Mouse (Mus musculus) midbrain, embryonic 13.5 days (tissue): ENCODE results near the gene Ppa2. TPM values are rescaled to one million over a fixed set of nuclear protein-coding genes. Genes with fewer than 3 reads are reported as not detected.

ENCODE experiments used
- ATAC-seq: fragments of 200-750 bp; cut with Nextera tagmentation; 2 replicates; pipeline ENCODE4 v1.8.0; 2017; ENCODE audit warnings: mild to moderate bottlenecking, moderate TSS enrichment, moderate library complexity
- H3K27ac ChIP-seq: fragments of 300-500 bp; sonication (generic); 2 replicates; pipeline ENCODE4 v1.5.1; 2015; ENCODE audit warnings: inconsistent platforms, mild to moderate bottlenecking, moderate library complexity
- H3K27me3 ChIP-seq: fragments of 300-500 bp; sonication (generic); 2 replicates; pipeline ENCODE4 v1.6.1; 2015; ENCODE audit warnings: mild to moderate bottlenecking, inconsistent platforms
- H3K36me3 ChIP-seq: fragments of 300-500 bp; sonication (generic); 2 replicates; pipeline ENCODE4 v1.6.1; 2015; ENCODE audit warnings: mild to moderate bottlenecking, inconsistent platforms
- H3K4me1 ChIP-seq: fragments of 300-500 bp; sonication (generic); replicated peaks from 2 replicates; pipeline ENCODE4 v1.6.1; 2015; ENCODE audit warnings: inconsistent platforms
- H3K4me2 ChIP-seq: fragments of 300-500 bp; sonication (generic); replicated peaks from 2 replicates; pipeline ENCODE4 v1.6.1; 2015; ENCODE audit warnings: moderate library complexity, mild to moderate bottlenecking, inconsistent platforms
- H3K4me3 ChIP-seq: fragments of 300-500 bp; sonication (generic); replicated peaks from 2 replicates; pipeline ENCODE4 v1.5.1; 2015; ENCODE audit warnings: mild to moderate bottlenecking, inconsistent platforms
- H3K9ac ChIP-seq: fragments of 300-500 bp; sonication (generic); replicated peaks from 2 replicates; pipeline ENCODE4 v1.6.1; 2015; ENCODE audit warnings: mild to moderate bottlenecking, inconsistent platforms
- H3K9me3 ChIP-seq: fragments of 300-500 bp; sonication (generic); 2 replicates; pipeline ENCODE4 v1.6.1; 2016; ENCODE audit warnings: mild to moderate bottlenecking, inconsistent platforms
- WGBS: fragments of 180-500 bp; shearing (Covaris S2); methylation state at CpG from one replicate; pipeline ENCODE4 v1.1.7; 2015; 5-methylcytosine and 5-hydroxymethylcytosine counted together
- polyA plus RNA-seq: library from polyadenylated mRNA; unstranded; fragments of >200 nt; fragmentation: Nextera tagmentation; extraction: Ambion mirVana; gene quantifications from 2 replicates; pipeline ENCODE4 v1.2.1, GENCODE M21; 2015

Gene Ppa2
- polyA plus RNA-seq, 1 experiment from 2014 or later = 78.8 TPM

- 84% methylated on average over 4 of the region's 4 CpGs for WGBS
- Histone ChIP-seq H3K4me3 (no peak overlapping the region), H3K9me3 (no peaks in the 10 kb centered on the region), H3K4me2 (no peak overlapping the region), H3K27me3 (no peaks in the 10 kb centered on the region), H3K27ac (no peak overlapping the region), H3K36me3 (no peaks in the 10 kb centered on the region), H3K4me1 (no peaks in the 10 kb centered on the region), H3K9ac (no peak overlapping the region)
- ATAC-seq = no peak; the same call in 1 of the 2 replicates
These were observed 101.3 kb downstream of the Ppa2 start for GRCm38 (mm10) chr3:133411123-133411675.

- H3K4me1 ChIP-seq = no peaks in the 10 kb centered on the region
- no peaks in the 10 kb centered on the region for H3K9me3 ChIP-seq
- H3K4me3 ChIP-seq = no peak overlapping the region
- no peak overlapping the region for H3K9ac ChIP-seq
- H3K36me3 ChIP-seq = no peaks in the 10 kb centered on the region
- 95% methylated on average over 8 of the region's 8 CpGs for WGBS
- ATAC-seq = no peak
- H3K27ac ChIP-seq = no peak overlapping the region
- H3K4me2 ChIP-seq = no peak overlapping the region
- H3K27me3 ChIP-seq = no peaks in the 10 kb centered on the region
These were observed 101.9 kb downstream of the Ppa2 start for GRCm38 (mm10) chr3:133411768-133412167.

- Histone ChIP-seq H3K27me3 (no peaks in the 10 kb centered on the region), H3K27ac (no peak overlapping the region), H3K9ac (no peak overlapping the region), H3K4me1 (no peaks in the 10 kb centered on the region), H3K9me3 (no peaks in the 10 kb centered on the region), H3K4me2 (no peak overlapping the region), H3K4me3 (no peak overlapping the region), H3K36me3 (no peaks in the 10 kb centered on the region)
- ATAC-seq = no peak
- 91% methylated on average over 4 of the region's 4 CpGs for WGBS
These were observed 104.8 kb downstream of the Ppa2 start for GRCm38 (mm10) chr3:133414747-133415146.

DNA sequence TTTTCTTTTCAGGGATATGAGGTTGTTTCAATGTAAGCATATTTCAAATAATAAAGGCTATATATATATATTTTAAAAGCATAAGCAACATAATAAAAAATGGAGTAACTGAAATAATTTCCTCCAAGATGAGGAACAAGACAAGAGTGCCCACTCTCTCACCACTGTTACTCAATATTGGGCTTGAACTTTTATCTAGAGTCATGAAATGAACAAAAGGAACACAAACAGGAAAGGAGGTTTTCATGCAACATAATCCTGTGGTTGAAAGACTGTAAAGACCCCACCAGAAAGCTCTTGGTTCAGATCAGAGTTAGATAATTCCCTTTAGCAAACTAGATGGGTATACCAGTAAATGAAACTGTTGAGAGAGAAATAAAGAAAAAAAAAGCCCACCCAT, 113.2 kb downstream of the Ppa2 start:
- Histone ChIP-seq H3K4me1 (no peaks in the 10 kb centered on the region), H3K27me3 (no peaks in the 10 kb centered on the region), H3K4me2 (no peak overlapping the region), H3K9me3 (no peaks in the 10 kb centered on the region), H3K9ac (no peak overlapping the region), H3K27ac (no peak overlapping the region), H3K4me3 (no peak overlapping the region), H3K36me3 (no peaks in the 10 kb centered on the region)
- no peak for ATAC-seq

Other genes with a start within 250 kb of the Ppa2 start
- 25.5 and 26.2 TPM in 2 replicates for gene Ints12, start 218.3 kb upstream of the Ppa2 start, polyA plus RNA-seq
- 5.2 and 5.6 TPM in 2 replicates for gene Gstcd, start 218.1 kb upstream of the Ppa2 start, polyA plus RNA-seq
- 0.05 TPM in 1 of 2 replicates, not detected in the other for gene Arhgef38, start 75.2 kb upstream of the Ppa2 start, polyA plus RNA-seq
- gene Tet2, start 235.0 kb downstream of the Ppa2 start, polyA plus RNA-seq = 29.7 and 31.4 TPM in 2 replicates